Mouse (Mus musculus): ENCODE measurements around the gene Plxnd1. TPM values are rescaled to one million over a fixed set of nuclear protein-coding genes. Genes with fewer than 3 reads are reported as not detected.
A peak's percentile ranks its signal among the peaks of the same experiment; 100 is the strongest.

Gene Plxnd1
- total RNA-seq (2021): 10 to 100 TPM; 54.6 to 68.7 TPM
- long read RNA-seq, experiment 1, full-length matches to known transcripts: 2 of 23 reads
- long read RNA-seq, experiment 1, partial matches to known transcripts: 13 of 23 reads
- long read RNA-seq, experiment 1, other reads (novel, unspliced or antisense): 8 of 23 reads
- long read RNA-seq, experiment 2, full-length matches to known transcripts: 1 of 11 reads
- long read RNA-seq, experiment 2, partial matches to known transcripts: 5 of 11 reads
- long read RNA-seq, experiment 2, other reads (novel, unspliced or antisense): 5 of 11 reads

DNA sequence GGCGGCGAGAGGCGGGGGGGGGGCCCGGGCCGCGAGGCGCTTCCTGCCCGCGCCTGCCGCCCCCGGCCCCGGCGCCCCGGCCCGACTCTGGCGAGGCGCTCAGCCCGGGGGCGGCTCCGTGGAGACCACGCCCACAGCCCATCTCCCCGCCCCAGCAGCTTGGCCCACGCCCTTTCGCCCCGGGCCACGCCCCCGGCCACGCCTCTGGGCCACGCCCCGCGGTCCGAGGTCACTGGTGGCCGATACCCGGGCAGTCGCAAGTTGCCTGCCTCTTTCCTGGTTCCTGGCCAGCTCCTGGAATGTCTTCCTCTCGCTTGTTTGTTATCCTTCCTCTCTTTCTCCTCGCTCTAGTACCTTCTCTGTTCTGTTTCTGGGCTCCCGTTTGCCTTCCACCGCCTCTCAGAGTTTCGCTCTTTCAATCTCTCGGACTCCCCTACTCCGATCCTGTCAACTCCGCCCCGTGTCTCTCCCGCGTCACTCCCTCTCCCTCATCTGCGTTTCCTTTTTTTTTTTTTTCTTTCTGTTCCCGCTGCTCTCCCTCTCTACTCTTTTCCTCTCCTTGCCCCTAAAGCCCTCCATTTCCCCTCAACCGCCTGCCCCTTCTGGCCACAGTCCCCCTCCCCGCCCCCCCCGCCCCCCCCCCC, at the start of gene Plxnd1:
Plxnd1 (minus strand) TSS at position 129 of the 644 bp plus-strand sequence.
- peak; percentile 97 to 98 for DNase-seq

DNA sequence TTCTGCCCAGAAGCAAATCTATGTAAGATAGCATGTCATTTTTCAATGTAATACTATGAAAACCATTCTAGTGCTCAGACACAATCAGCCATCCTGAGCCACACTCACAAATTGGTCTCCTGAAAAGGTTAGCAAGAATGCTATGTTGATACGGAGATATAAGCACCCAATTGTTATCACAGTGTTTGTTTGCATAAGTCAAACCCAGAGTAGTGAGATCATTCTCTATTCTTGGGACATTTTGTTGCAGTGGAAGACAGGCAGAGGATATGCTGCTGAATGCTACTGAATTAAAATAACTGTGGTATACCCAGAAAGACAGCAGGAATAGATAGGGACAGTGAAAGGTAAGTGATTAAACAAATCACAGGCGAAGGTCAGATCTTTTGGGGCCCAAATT, 49.2 kb upstream of the Plxnd1 start:
- no peak for DNase-seq

DNA sequence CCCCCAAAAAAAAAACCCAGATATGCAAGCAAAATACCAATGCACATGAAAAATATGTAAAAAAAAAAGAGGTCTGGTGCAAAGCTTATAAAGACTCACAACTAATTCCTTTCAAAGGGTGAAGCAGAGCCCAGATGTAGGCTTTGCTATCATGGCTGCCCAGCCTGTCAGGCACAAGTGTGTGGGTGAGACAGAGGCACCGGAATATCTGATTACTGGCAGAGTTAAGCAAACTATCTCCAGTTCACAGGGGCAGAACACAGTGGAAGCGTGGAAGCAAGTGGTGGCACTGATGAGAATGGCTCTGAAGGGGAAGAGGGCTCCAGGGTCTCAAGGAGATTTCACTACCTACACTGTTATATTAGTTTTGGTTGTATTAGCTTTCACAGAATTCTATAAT, 43.4 kb upstream of the Plxnd1 start:
- no peak for DNase-seq

DNA sequence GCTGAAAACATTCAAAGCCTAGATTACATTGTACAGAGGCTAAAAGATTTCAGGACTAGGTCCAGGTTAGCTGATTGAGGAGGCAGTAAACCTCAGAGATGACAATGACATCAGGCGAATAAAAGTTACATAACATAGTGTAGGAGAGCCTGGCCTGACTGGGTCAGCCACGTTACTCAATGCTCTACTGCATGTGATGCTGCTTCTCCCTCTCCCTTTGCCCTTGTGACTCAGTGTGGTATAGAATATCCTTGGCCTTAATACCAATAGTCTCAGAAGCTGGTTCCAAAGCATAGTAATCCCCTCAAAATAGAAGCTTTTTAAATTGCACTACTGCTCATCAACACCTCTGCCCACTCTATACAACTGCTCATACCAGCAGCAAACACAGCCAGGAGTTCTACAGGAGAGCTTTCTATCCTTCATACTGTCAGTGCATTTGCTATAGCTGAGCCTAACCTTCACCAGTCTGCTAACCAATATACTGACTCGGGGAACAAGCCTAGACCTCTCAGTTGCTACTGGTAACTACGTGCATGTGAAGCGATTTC, 42.6 kb upstream of the Plxnd1 start:
- DNase-seq: no peak

DNA sequence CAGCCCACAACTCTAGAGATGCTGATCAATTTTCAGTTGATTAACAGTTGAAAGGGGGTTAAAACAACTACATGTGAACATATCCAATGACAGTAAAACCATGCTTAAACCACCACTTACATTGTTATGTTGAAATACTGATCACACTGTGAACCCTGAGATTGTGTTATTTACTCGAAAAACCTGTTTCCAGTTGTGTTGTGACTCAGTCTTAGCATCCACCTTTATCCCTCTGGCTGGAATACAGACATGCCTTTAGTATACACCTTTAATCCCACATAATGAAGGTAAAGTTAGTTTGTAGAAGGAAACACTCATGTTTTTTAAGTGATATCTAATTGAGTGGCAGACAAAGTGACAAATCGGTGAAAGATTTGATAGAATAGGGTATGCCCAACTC, 41.8 kb upstream of the Plxnd1 start:
- no peak for DNase-seq

DNA sequence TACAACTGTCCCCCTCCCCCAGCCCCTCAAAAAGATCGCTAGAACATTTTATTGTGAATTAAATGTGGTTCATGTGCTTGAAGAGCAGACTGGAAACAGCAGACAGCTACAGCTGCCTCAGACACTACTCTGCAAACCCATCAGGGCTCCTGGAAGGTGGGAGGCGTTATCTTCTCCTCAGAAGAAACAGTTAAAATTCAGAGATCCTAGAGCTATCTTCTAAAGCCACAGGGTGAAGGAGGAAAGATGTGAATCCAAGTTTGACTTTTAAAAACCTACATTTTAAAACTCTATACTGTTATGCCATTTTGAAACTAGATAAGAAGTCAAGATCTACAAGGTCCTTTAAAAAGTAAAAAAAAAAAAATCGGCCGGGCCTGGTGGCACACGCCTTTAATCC, 36.2 kb upstream of the Plxnd1 start:
- no peak for DNase-seq

DNA sequence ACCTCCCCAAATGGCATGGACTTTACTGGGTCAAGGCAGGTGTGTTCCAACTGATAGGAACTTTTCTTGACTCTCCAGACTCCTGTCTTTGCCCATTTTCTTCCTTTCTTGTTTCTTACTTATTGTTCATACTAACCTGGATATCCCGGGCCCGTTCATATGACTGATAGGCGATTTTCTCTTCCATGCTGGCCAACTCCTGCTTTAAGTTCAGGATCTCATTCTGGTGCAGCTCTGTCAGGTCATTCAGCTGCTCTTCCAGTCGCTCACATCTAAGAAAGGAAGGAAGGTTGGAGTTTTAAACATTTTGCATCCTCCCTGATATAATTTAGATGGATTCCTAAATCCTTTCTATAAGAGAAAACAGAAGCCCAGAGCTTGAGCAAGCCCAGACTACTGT, 29.9 kb upstream of the Plxnd1 start:
- DNase-seq: no peak

DNA sequence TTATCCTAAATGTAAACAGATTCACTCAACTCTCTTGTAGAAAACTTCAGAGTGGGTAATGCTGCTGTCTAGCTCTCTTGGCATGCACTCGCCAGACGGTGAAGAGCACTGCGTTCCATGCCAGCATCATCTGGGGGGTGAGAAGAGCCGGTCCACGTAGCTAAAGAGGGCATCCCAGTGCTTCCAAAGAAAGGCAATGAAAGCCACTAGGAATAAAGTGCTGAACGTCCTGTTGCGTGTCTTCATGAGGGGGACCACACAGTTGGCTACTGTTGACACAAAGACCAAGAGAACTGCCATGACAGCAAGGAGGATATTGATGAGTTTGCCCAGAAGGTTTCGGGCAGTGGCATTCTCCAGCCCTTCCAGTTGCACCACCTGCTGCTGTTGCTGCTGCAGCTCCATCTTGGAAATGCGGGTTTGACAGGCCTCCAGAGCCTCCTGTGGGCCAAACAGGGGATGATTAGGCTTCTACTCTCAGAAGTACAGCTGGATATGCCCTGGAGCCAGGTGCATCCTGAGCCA, 27.2 kb upstream of the Plxnd1 start:
- no peak for DNase-seq

DNA sequence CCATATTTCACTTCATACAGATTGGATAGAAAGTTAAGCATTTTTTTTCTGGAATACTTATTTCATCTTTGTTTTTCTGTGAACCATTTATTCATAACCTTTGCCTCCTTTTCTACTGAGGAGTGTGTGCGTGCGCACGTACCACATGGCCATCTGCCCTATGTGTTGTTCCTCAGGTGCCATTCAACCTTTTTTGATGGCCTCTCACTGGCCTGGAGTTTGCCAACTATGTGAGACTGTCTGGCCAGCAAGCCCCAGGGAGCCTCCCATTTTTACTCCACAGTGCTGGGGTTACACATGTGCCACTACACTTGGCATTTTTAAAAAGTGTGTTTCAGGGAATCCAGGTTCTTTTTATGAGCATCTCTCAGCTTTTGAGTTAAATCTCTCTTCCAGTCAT, 21.1 kb upstream of the Plxnd1 start:
- DNase-seq: no peak

DNA sequence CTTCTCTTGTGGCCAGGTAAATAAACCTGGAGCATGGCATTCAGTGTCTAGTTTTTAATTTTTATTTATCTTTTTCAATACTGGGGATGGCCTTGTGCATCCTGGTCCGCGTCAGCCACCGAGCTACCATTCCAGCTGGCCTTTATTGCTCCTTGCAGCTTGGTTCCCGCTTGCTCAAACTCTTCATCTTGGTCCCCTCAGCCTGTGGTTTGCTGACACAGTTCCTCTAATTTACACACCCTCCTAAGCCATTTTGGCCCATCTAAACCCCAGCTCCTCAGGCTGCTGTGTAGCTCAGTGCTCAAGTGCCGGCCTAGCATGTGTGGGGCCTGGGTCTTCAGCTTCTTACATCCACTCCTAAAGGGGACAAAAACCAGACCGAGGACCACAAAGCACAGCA, 19.3 kb upstream of the Plxnd1 start:
- DNase-seq: peak in 1 of 2 experiments; percentile 23

DNA sequence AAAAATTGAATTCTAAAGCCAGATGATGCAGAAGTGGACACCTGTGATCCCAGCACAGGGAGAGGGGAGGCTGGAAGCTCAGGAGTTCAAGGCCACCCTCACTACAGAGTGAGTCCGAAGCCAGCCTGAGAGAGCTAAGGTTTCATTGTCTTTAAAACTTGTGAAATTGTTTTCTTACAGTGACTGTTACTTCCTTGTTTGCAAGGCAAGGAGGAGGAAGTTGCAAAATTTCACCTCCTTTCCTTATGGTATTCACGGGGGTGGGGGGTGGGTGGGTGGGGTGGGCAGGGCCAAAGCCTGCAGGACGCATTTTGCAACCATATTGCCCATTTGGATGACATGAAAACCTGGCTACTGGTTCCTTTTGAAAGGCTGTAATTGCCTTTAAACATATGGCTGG, 18.9 kb upstream of the Plxnd1 start:
- no peak for DNase-seq

DNA sequence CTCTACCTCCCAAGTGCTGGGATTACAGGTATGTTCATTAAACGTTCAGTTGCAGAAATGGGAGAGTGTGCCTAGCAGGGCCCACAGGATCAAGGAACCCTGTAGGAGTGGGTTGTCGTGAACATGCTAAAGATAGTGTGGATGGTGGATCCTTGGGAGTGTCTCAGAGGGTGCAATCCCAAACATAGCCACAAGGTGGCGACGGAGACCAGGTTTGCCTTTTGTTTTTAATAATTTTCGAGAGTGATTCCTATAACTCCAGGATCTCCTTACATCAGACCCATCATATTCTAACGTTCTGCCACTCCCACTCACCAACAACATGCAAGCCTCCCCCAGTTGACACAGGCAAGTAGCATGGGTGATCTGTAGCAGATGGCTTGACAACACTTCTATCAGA, 15.7 kb upstream of the Plxnd1 start:
- DNase-seq: peak; percentile 79 to 97

DNA sequence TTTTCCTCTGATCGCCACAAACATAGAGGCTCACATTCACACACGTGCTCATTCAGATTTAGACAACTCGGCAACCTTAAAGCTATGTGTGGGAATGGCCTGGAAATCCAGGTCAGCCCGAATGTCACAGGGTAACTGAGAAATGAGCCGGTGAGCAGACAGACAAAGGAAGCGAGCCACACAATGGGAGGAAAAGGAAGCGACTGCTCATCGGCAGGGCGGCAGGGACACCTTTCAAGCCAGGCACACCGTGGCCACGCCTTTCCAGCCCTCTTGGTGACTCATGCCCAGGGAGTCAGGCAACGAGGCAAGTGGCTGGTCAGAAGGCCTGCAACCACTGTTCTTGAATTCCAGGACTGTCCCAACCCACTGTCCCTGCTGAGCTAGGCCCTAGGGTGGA, 14.6 kb upstream of the Plxnd1 start:
- peak in 1 of 2 experiments; percentile 47 for DNase-seq

DNA sequence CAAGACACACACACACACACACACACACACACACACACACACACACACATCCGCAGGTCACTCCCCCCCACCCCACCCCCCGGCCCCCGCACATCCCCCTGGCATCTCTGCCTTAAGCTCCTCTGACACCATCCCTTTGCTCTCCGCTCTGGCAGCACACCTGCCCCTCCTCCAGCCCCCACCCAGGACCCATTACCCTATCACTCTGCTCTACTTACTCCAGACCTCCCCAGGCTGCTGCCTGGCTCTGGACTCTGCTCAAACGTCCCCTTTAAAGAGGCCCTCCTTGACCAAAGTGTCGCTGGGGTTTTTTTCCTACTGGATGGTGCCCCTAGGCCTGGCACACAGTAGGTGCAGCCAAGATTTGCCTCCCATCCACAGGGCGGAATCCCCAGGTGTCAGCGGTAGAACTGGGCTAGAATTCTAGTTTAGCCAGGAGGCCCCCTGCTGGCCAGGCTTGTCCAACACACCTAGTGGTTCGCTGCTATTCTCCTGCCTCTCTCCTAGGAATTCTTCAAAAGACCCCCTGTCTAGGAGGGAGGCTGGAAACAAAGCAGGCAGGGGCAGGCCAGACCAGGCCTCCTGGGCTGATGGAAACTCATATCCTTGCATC, 12.9 kb upstream of the Plxnd1 start:
- peak; percentile 71 to 91 for DNase-seq

DNA sequence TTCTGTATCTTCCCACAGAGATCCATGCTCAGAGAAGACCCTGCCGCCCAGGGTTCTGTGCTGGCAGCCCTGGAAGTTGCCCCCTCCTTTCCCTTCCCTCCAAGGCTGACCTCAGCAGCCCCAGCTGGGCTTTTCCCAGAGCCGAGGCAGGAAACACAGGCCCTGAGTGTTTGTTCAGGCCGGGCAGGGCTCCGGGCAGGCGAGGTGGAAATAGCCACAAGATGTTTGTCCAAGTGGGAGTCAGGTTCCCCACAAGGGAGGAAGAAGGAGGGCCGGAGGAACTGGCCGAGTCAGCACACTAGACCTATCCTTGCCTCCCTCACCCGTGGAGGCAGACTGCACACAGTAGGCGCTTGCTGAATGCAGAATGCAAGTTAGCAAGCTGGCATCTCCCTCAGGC, 11.9 kb upstream of the Plxnd1 start:
- DNase-seq: peak; percentile 78 to 93

DNA sequence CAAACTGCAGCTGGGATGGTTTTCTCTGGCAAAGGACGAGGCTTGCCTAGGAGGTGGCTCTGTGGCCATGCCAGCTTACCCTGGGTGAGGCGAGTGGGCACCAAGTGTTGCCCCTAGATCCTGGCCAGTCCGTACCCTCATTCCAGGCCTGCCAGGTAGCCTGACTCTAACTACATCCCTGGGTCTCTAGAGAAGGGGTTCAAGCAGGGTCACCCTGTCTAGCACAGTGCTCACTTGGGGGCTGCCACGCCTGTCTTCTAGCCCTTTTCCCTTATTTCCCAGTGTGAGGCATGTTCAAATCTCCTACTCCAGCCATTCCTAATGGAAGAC, 11.1 kb upstream of the Plxnd1 start:
- DNase-seq: peak in 1 of 2 experiments; percentile 61

DNA sequence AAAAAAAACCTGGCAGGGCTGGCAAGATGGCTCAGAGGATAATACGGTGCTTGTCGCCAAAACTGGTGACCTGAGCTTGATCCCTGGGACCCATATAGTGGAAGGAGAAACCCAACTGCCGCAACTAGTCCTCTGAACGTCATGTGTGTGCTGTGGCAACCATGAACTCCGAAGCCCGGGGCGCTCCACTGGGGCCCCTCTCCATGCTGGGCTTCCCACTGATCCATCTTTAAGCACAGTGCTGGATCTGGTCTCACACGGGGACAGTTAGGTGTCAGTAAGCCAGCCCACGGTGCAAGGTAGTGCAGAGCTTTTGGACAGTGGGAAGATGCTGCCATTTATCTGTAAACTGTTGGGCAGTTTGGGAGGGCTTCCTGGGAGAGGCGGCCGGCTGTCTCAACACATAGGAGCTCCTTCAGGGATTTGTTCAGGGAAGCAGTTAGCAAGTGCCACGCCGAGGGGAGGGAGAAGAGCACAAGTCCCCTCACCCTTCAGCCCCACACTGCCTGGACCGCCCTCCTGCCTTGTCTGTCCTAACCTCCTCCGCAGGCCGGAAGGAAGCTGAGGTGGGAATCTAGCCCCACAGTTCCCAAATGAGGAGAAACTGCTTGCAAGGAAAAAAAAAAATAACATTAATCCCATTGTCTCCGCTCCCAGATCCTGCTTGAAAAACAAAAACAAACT, 10.6 kb upstream of the Plxnd1 start:
- DNase-seq: no peak

DNA sequence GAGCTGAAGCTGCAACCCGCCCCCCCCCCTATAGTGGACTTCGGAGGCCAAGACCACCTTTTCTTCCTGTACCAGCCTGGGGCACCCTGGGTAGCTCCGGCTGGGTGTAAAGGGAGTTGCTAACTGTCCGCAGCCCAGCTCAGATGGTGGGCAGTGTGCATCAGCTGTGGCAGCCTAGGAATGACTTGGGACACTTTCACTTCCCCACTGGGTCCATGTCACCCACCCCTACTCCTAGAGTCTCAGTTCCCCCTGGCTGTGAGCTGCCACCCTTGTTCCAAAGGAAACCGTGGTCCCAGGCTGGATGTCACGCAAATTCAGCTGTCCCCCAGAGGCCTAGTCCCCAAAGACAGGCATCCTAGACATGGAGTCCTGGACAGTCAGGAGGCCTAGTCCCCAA, 9.9 kb upstream of the Plxnd1 start:
- DNase-seq: peak in 1 of 2 experiments; percentile 67

DNA sequence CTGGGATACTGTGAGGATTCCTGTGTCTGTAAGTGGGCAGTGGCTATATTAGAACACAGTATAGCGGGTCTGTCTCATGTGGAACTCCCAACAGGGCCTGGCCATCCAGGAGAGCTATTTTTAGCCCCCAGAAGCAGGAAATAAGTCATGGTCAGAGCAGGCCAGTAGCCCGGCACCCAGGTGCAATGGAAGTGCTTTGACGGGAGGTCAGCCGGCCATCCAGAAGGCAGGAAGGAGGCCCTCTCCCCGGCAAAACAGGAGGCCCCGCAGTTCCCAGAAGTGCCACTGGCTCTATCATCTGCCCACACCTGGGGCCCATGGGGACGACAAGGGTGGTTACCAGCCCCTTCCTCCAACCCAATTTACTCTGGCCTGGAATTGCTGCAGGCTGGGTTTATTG, 9.3 kb upstream of the Plxnd1 start:
- DNase-seq: peak in 1 of 2 experiments; percentile 80

DNA sequence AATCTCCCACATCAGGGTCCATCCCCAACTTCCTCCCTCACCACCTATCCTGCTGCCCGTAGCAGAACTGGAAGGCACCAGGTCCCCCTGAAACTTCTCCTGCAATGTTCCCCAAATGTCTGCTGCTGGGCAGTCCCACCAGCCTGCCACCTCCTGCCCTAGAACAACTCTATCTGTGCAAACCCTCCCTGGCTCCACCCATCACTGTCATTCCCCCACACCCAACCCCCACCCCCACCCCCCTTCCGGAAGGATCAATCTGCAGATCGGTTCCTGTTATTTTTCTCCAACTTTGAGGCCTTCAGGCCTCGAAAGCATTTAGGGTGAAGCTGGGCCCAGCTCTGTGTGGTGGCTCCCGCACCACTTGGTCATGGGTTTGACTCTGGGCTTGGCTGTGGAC, 8.7 kb upstream of the Plxnd1 start:
- DNase-seq: peak in 1 of 2 experiments; percentile 61

DNA sequence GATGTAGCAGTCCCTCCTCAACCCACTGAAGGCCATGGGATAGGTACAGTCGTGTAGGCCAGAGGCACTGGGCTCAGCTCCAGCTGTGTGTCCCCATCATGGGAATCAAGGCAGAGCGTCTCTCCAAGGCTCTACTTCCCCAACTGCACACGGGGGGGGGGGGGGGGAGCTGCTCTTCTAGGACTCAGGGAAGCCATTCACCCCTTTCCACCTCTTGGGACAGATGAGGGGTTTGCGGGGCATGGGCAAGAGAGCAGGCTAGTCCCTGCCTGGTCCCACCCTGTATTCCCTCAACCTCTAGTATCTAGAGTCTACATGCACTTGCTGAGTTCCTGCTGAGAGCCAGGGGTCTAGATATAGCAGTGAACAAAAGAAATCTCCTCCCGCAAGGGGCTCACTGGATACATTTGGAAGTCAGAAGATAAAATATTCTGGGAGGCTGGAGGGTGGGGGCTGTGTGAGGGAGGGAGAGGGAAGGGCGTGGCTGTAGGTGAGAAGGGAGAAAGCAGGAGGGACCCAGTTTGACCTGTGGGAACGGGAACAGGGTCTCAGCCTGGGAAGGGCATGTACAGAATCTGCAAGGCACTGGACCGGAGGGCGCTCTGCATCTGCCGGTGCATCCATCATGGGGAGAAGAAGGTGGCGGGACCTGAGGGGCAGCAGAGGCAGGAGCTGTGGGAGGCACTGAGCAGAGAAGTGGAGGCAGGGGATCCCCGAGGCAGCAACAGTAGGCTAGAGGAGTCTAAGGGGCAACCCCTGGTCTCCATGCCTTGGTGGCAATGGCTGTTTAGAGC, 7.7 kb upstream of the Plxnd1 start:
- DNase-seq: no peak

DNA sequence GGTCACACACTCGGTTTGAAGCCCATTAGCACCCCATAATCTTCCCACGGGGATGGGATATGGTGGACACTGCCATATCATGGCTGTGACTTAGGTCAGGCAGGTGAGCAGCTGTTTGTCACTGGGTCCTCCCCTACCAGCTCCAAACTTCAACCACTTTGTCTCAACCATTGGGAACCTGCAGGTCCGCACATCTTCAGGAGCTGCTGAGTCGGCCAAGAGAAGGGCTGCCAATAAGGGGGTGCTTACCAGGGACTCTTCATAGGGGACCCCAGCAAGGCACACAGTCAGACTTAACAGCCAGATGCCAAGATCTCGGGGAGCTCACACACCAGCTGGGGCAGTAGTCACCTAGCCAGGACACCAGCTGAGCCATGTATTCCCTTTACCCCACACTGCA, 6.0 kb upstream of the Plxnd1 start:
- no peak for DNase-seq
